Mouse (Mus musculus) bone marrow, adult 2 months (tissue): ENCODE data around the gene Stox2. TPM values are rescaled to one million over a fixed set of nuclear protein-coding genes. Genes with fewer than 3 reads are reported as not detected.

Source experiments
- H3K27ac ChIP-seq: fragments of 200-500 bp; 2 replicates; pipeline ENCODE4 v1.5.1; 2012; ENCODE audit warnings: low read depth, mild to moderate bottlenecking, control low read depth, inconsistent platforms, low read length; ENCODE audit not compliant: control insufficient read depth, poor library complexity, insufficient read depth
- H3K4me1 ChIP-seq: fragments of 200-500 bp; 2 replicates; pipeline ENCODE4 v1.6.1; 2011; ENCODE audit warnings: low read length; ENCODE audit not compliant: control insufficient read depth, insufficient read depth
- H3K4me3 ChIP-seq: fragments of 200-500 bp; replicated peaks from 2 replicates; pipeline ENCODE3; 2011; ENCODE audit warnings: mild to moderate bottlenecking, low read depth, low read length, control low read depth; ENCODE audit not compliant: control insufficient read depth
- CTCF ChIP-seq: fragments of 200-500 bp; IDR thresholded peaks from 2 replicates; pipeline ENCODE4 v1.5.1; 2011; ENCODE audit warnings: low read length, control low read depth; ENCODE audit not compliant: control insufficient read depth, insufficient read depth
- POLR2A ChIP-seq: fragments of 200-500 bp; IDR thresholded peaks from 2 replicates; pipeline ENCODE4 v1.6.1; 2011; ENCODE audit warnings: low read depth, mild to moderate bottlenecking, control low read depth, low read length, borderline replicate concordance; ENCODE audit not compliant: control insufficient read depth
- WGBS: fragments of 180-500 bp; shearing (Covaris S2); methylation state at CpG from one replicate; pipeline ENCODE4 v1.1.7; 2018; 5-methylcytosine and 5-hydroxymethylcytosine counted together
- polyA plus RNA-seq: library from polyadenylated mRNA; stranded (reverse); fragments of >200 nt; gene quantifications from 2 replicates; pipeline ENCODE4 v1.2.4, GENCODE M21; 2011; ENCODE audit warnings: low replicate concordance; ENCODE audit not compliant: missing spikeins, insufficient read depth, insufficient read length

Stox2 gene
- polyA plus RNA-seq, 1 experiment: 3.2 TPM

DNA sequence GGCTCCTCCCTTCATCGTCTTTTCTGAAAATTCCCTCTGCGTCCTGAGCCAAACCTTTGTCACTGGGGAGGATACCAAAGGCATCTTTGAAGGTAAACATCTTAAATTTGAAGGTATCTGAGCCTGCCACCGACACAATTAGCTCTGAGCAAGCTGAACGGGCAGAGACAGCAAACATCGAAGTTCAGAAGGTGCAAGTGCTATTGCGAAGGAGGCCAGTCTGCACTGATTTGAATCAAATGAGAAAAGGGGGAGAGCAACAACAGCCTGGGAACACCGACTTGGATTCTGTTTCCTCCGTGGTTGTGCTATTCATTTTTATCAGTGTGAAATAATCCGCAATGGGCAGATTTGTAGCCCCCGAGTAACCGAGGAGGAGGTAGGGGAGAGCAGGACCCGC is 202.5 kb downstream of the Stox2 start:
- Histone ChIP-seq H3K4me1 (no peaks in the 10 kb centered on the region; the same call in 1 of the 2 replicates), H3K27ac (no peak overlapping the region), H3K4me3 (no peak overlapping the region)
- 78% methylated on average over 12 of the region's 12 CpGs for WGBS
- TF ChIP-seq CTCF: no peak
- TF ChIP-seq POLR2A: no peak

DNA sequence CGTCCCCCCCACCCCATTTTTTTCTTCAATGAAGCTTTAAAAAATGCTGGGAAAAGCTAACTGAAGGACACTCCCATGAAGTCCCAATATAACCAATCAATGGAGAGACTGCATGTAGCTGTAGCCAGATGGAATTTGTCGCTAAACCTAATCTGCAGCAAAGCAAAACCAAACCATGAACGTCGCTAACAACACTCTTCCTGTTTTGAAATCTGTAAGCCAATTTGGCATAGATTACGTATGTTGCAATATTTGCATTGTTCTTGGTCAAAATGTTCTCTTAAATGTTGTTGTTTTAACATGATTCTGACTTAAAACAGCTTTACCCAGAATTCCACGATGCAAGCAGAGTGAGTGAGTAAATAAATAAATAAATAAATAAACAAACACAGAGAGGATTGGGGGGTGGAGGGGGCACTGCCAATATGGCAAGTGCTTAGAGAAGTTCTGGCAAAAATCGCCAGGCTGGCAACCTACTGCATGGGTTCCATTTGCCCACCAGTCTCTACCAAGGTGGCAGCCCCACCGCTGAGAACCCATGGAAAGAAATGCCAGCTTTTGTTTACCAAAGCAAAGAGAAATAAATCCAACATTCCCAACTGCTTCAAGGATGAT is 203.0 kb downstream of the Stox2 start:
- Histone ChIP-seq H3K4me1 (no peaks in the 10 kb centered on the region; the same call in 1 of the 2 replicates), H3K27ac (no peak overlapping the region), H3K4me3 (no peak overlapping the region)
- WGBS: 25% methylated on average over 8 of the region's 8 CpGs
- no peak for TF ChIP-seq POLR2A
- no peak for TF ChIP-seq CTCF

DNA sequence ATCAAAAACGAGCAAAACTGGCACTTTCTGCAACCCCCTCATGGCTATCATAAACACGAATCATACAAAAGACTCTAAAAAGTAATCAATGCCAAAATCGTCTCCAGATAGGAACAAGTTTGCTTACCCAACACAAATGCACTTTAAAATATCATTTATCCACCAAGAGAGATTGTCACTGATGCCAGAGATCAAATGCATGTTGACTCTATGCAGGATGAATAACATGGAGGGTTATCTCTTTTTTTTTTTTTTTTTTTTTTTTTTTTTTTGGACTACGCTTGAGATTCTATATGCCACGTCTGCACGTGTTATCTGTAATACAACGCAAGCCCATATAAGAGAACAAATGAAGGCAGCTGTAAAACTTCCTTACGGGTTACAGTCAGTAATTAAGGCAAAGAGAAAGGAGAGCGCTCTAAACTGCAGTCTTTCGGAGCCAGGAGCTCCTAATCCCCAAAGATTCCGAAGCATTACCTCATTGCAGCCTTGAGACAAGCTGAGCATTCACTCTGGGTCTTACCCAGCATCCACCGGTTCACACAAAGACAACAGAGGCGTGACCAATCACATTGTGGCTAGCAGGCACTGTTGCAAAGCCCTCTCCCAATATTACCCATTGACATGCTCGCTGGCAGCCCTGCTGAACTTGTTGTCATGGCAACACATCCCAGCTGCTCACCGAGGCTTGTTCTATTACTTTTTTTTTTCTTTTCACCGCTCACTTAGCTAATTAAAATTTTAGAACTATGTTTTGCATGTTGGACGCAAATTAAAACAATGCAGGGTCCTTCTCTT is 203.8 kb downstream of the Stox2 start:
- Histone ChIP-seq H3K4me3 (peak overlapping the region; percentile 26), H3K4me1 (no peaks in the 10 kb centered on the region; the same call in 1 of the 2 replicates)

DNA sequence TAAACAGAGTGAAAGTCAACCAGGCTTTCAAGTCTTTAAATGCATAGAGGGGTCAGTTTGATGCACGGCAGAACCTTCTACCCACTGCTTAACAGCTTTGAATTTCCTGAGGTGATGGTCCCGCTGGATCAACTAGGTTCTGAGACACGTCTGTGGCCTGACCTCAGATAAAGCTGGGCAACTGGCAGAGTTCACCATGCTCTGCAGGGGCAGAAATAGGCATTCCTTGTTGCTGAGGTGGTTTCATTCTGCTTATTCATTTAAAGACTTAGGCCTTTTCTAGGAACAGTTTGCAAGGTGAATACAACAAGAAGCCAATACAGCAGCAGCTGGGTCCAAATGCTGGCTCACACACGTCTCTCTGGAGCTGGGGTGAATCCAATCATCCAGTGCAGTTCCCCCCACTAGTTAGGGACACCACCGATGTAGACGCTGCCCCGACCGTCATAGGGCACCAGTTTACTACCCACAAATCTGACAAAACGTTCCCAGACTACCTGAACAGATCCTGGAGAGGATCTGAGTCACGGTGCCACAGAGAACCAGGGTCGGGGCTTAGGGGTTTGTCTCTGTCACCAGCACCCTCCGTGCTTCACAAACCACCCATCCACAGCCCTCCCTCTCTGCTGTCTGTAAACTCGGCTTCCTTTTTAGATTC is 204.6 kb downstream of the Stox2 start:
- Histone ChIP-seq H3K27ac (no peak overlapping the region), H3K4me3 (no peak overlapping the region), H3K4me1 (no peaks in the 10 kb centered on the region; the same call in 1 of the 2 replicates)
- WGBS: 82% methylated on average over 13 of the region's 13 CpGs
- no peak for TF ChIP-seq CTCF
- TF ChIP-seq POLR2A: no peak

More for the DNA sequence above, 203.8 kb downstream of the Stox2 start:
- H3K27ac ChIP-seq: no peak overlapping the region; the same call in 1 of the 2 replicates
- TF ChIP-seq CTCF (no peak), POLR2A (no peak)
- 33% methylated on average over 17 of the region's 17 CpGs for WGBS

DNA sequence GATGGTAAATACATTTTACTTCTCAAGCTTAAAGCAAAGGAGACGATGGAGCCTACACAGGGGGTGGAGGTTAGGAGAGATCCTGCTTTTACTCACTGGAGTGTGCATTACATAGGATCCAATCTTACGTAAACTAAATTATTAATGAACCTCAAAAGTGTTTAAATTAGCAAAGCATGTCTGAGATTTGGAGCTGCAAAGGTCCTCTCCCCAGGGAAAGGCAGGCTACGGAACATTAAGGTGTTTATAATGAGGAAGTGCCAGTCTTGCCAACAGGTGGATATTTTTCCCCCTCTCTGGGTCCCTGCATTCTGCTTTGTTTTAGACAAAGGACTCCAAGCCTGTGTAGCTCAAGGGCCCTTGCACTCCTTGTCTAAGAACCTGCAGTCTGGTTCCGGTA is 205.3 kb downstream of the Stox2 start:
- Histone ChIP-seq H3K4me1 (no peaks in the 10 kb centered on the region; the same call in 1 of the 2 replicates), H3K4me3 (no peak overlapping the region), H3K27ac (no peak overlapping the region)
- WGBS: 83% methylated on average over 4 of the region's 4 CpGs
- TF ChIP-seq CTCF (no peak), POLR2A (no peak)

DNA sequence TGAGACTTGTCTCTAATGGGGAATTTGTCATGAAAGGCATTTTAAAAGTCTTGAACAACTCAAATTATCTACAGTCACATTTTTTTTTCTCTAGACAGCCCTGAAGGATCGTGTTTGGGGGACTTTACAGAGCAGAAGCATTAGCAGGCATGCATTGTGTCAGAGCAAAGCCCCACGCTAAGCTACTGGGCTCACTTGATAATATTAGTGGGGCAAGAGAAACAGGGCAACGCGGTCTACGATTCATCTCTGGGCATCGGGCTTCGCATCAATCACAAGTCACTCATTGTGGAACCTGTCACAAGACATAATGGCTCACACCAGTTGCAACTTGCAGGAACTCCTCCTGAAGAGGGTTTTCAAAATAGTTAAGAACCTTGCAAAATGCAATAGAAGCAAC is 205.9 kb downstream of the Stox2 start:
- H3K27ac ChIP-seq: no peak overlapping the region
- 80% methylated on average over 7 of the region's 7 CpGs for WGBS
- no peak overlapping the region for H3K4me3 ChIP-seq
- H3K4me1 ChIP-seq: no peaks in the 10 kb centered on the region; the same call in 1 of the 2 replicates
- no peak for TF ChIP-seq CTCF
- TF ChIP-seq POLR2A: no peak

DNA sequence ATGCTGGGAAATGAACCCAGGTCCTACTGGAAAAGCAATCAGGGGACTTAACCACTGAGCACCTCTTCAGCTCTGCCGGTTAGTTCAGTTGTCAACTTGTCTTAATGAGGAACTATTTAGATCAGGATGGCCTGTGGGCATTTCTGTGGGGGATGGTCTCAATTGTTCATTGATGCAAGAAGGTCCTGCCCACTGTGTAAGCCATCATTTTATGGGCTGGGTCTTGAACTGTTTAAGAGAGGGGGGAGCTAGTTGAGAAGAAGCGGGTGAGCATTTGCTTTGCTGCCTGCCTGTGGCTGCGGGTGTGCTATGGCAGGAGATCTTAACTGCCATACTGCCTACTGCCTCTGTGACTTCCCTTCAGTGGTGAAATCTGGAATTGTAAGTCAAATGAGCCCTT is 214.1 kb downstream of the Stox2 start:
- Histone ChIP-seq H3K27ac (no peak overlapping the region), H3K4me1 (peaks cover 1% of the 10 kb centered on the region; the same call in 1 of the 2 replicates), H3K4me3 (no peak overlapping the region)
- TF ChIP-seq POLR2A: no peak
- no peak for TF ChIP-seq CTCF
- 48% methylated on average over 3 of the region's 3 CpGs for WGBS

DNA sequence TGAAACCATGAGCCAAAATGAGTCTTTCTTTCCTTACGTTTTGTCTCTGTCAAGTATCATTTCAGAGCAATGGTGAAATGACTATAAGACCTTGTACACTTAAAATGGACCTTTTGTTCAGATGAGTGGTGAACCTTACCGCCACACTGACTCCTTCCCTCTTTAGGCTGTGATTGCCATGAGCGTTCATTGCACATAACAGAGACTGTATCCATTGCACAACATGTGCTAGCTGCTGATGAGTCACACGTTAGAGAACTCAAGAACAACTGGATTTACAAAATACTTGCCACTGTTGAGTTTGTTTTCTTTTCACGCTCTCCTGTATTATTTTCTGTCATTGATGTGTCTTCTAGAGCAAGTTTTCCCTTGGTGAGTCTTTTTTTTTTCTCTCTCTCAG is 216.1 kb downstream of the Stox2 start:
- TF ChIP-seq CTCF: no peak
- TF ChIP-seq POLR2A: no peak
- Histone ChIP-seq H3K4me3 (no peak overlapping the region), H3K4me1 (peaks cover under 1% of the 10 kb centered on the region; the same call in 1 of the 2 replicates), H3K27ac (no peak overlapping the region)
- WGBS: 41% methylated on average over 5 of the region's 5 CpGs
